Mouse (Mus musculus) monocyte, adult 2 months (primary cell): Measurements from ENCODE around the gene Prtg.

Experiments used
- DNase-seq, 2 experiments: peaks; one replicate each; pipeline ENCODE4 v3.0.0; 2022; ENCODE audit warnings: low spot score in 2 of 2, low read depth in 1 of 2

Prtg gene

GRCm38 (mm10) chr9:72809077-72809476 lies 2.4 kb downstream of the Prtg start:
- no peak for DNase-seq

GRCm38 (mm10) chr9:72810607-72811006 lies 3.9 kb downstream of the Prtg start:
- no peak for DNase-seq

- DNase-seq = no peak
Observed at GRCm38 (mm10) chr9:72812091-72812490, 5.4 kb downstream of the Prtg start.

GRCm38 (mm10) chr9:72812594-72813570 lies 6.2 kb downstream of the Prtg start:
- DNase-seq = no peak

GRCm38 (mm10) chr9:72825511-72825910 lies 18.8 kb downstream of the Prtg start:
- no peak for DNase-seq

GRCm38 (mm10) chr9:72825976-72826375 lies 19.3 kb downstream of the Prtg start:
- DNase-seq = no peak

- no peak for DNase-seq
Observed at GRCm38 (mm10) chr9:72828616-72829257, 22.1 kb downstream of the Prtg start.

GRCm38 (mm10) chr9:72833992-72834696 lies 27.5 kb downstream of the Prtg start:
- DNase-seq = no peak

- DNase-seq = no peak
Observed at GRCm38 (mm10) chr9:72835007-72835406, 28.3 kb downstream of the Prtg start.

GRCm38 (mm10) chr9:72836708-72837495 lies 30.2 kb downstream of the Prtg start:
- no peak for DNase-seq

- DNase-seq = no peak
Observed at GRCm38 (mm10) chr9:72837598-72838160, 31.0 kb downstream of the Prtg start.

- no peak for DNase-seq
Observed at GRCm38 (mm10) chr9:72838256-72838655, 31.6 kb downstream of the Prtg start.

GRCm38 (mm10) chr9:72839346-72839990 lies 32.8 kb downstream of the Prtg start:
- no peak for DNase-seq

GRCm38 (mm10) chr9:72844496-72844895 lies 37.8 kb downstream of the Prtg start:
- DNase-seq = no peak

GRCm38 (mm10) chr9:72846160-72846559 lies 39.5 kb downstream of the Prtg start:
- DNase-seq = no peak

GRCm38 (mm10) chr9:72851541-72851940 lies 44.9 kb downstream of the Prtg start:
- no peak for DNase-seq

- no peak for DNase-seq
Observed at GRCm38 (mm10) chr9:72851979-72852378, 45.3 kb downstream of the Prtg start.

- DNase-seq = no peak
Observed at GRCm38 (mm10) chr9:72853681-72854190, 47.1 kb downstream of the Prtg start.

- DNase-seq = no peak
Observed at GRCm38 (mm10) chr9:72856721-72857120, 50.0 kb downstream of the Prtg start.

GRCm38 (mm10) chr9:72860764-72861163 lies 54.1 kb downstream of the Prtg start:
- no peak for DNase-seq
